Mouse (Mus musculus) kidney, adult 2 months (tissue): Measurements from ENCODE around the gene Krt15. TPM values are rescaled to one million over a fixed set of nuclear protein-coding genes. Genes with fewer than 3 reads are reported as not detected.

Experiments used
- DNase-seq: peaks from one replicate; pipeline ENCODE4 v3.0.0; 2021
- H3K27ac ChIP-seq: fragments of 200-500 bp; 2 replicates; pipeline ENCODE4 v1.5.1; 2012; ENCODE audit warnings: low read depth, low read length, control low read depth, inconsistent platforms; ENCODE audit not compliant: insufficient read depth
- H3K27me3 ChIP-seq: fragments of 200-500 bp; replicated peaks from 2 replicates; pipeline ENCODE4 v1.6.1; 2012; ENCODE audit warnings: mild to moderate bottlenecking, moderate library complexity, low read length, inconsistent platforms; ENCODE audit not compliant: control insufficient read depth, insufficient read depth
- H3K36me3 ChIP-seq: fragments of 200-500 bp; 2 replicates; pipeline ENCODE4 v1.6.1; 2012; ENCODE audit warnings: mild to moderate bottlenecking, moderate library complexity, low read length, inconsistent platforms; ENCODE audit not compliant: control insufficient read depth, insufficient read depth
- H3K4me1 ChIP-seq: fragments of 200-500 bp; 2 replicates; pipeline ENCODE4 v1.6.1; 2011; ENCODE audit warnings: low read length; ENCODE audit not compliant: control insufficient read depth, insufficient read depth
- H3K4me3 ChIP-seq: fragments of 200-500 bp; 2 replicates; pipeline ENCODE4 v1.5.1; 2011; ENCODE audit warnings: mild to moderate bottlenecking, low read depth, low read length, control low read depth; ENCODE audit not compliant: insufficient read depth
- CTCF ChIP-seq: fragments of 200-500 bp; conservative IDR thresholded peaks from 2 replicates; pipeline ENCODE4 v1.5.1; 2011; ENCODE audit warnings: low read depth, mild to moderate bottlenecking, control low read depth, low read length, moderate library complexity, mixed read lengths; ENCODE audit not compliant: insufficient read depth, insufficient read length
- POLR2A ChIP-seq: fragments of 200-500 bp; IDR thresholded peaks from one replicate; pipeline ENCODE4 v1.6.1; 2011; ENCODE audit warnings: low read depth, low read length, control low read depth
- WGBS: fragments of 180-500 bp; shearing (Covaris S2); methylation state at CpG from one replicate; pipeline ENCODE4 v1.1.7; 2018; 5-methylcytosine and 5-hydroxymethylcytosine counted together
- polyA plus RNA-seq: library from polyadenylated mRNA; depleted of rRNA; stranded (reverse); fragments of >200 nt; gene quantifications from 2 replicates; pipeline ENCODE4 v1.2.3, GENCODE M21; 2012

Krt15 gene
- polyA plus RNA-seq, 1 experiment, result 3.1 TPM

DNA sequence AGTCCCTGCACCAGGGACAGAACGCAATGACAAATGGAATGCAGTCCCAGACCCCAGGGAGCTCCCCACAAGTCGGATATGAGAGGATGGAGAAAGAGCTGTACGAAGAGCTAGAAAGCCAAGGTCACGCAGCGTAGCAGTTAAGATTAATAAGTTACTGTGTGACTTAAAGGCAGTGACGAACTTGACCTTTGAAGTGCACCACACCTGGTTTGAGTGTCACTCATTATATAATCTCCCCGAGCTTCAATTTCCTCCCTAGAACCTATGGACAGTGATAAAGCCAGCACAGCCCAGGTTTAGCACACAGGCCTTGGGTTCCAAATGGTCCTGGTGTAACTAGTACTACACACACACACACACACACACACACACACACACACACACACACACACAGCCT is 28.7 kb upstream of the Krt15 start:
- H3K27me3 ChIP-seq, result no peaks in the 10 kb centered on the region
- 15% methylated on average over 7 of the region's 7 CpGs for WGBS
- H3K4me3 ChIP-seq, result no peak overlapping the region
- peaks cover 8% of the 10 kb centered on the region for H3K4me1 ChIP-seq
- H3K36me3 ChIP-seq, result no peaks in the 10 kb centered on the region
- DNase-seq, result peak; percentile 54
- TF ChIP-seq CTCF, result no peak
- TF ChIP-seq POLR2A, result no peak
- no peak overlapping the region for H3K27ac ChIP-seq

- no peak overlapping the region for H3K27ac ChIP-seq
- no peak for DNase-seq
- H3K27me3 ChIP-seq, result no peaks in the 10 kb centered on the region
- TF ChIP-seq POLR2A (no peak), CTCF (no peak)
- no peaks in the 10 kb centered on the region for H3K36me3 ChIP-seq
- no peaks in the 10 kb centered on the region for H3K4me1 ChIP-seq
- H3K4me3 ChIP-seq, result no peak overlapping the region
- 57% methylated on average over 6 of the region's 6 CpGs for WGBS
These were observed 22.3 kb upstream of the Krt15 start for GRCm38 (mm10) chr11:100157908-100158477.

DNA sequence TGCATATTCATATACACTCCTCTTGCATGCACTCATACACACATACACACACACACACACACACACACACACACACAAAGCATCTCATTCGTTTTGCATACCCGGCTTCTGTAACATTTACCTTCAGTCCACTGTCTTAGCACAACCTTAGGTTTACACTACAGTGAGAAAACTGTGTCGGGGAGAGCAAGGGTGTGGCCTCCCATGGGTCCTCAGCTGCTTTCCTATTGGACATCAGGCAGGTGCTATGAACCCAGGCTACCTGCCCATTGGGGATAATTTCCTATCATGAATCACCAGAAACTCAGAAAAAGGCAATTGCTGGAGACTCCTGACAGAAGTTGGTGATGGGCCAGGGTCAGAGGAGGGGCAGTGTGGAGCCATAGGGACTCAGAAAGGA is 21.6 kb upstream of the Krt15 start:
- 80% methylated on average over 3 of the region's 3 CpGs for WGBS
- no peak overlapping the region for H3K27ac ChIP-seq
- no peaks in the 10 kb centered on the region for H3K4me1 ChIP-seq
- H3K27me3 ChIP-seq, result no peaks in the 10 kb centered on the region
- TF ChIP-seq CTCF, result no peak
- TF ChIP-seq POLR2A, result no peak
- DNase-seq, result no peak
- H3K36me3 ChIP-seq, result no peaks in the 10 kb centered on the region
- H3K4me3 ChIP-seq, result no peak overlapping the region

GRCm38 (mm10) chr11:100155497-100156255 is 19.9 kb upstream of the Krt15 start:
- no peaks in the 10 kb centered on the region for H3K27me3 ChIP-seq
- no peak overlapping the region for H3K27ac ChIP-seq
- H3K36me3 ChIP-seq, result no peaks in the 10 kb centered on the region
- DNase-seq, result no peak
- 54% methylated on average over 8 of the region's 8 CpGs for WGBS
- TF ChIP-seq CTCF (no peak), POLR2A (no peak)
- no peak overlapping the region for H3K4me3 ChIP-seq
- no peaks in the 10 kb centered on the region for H3K4me1 ChIP-seq

DNA sequence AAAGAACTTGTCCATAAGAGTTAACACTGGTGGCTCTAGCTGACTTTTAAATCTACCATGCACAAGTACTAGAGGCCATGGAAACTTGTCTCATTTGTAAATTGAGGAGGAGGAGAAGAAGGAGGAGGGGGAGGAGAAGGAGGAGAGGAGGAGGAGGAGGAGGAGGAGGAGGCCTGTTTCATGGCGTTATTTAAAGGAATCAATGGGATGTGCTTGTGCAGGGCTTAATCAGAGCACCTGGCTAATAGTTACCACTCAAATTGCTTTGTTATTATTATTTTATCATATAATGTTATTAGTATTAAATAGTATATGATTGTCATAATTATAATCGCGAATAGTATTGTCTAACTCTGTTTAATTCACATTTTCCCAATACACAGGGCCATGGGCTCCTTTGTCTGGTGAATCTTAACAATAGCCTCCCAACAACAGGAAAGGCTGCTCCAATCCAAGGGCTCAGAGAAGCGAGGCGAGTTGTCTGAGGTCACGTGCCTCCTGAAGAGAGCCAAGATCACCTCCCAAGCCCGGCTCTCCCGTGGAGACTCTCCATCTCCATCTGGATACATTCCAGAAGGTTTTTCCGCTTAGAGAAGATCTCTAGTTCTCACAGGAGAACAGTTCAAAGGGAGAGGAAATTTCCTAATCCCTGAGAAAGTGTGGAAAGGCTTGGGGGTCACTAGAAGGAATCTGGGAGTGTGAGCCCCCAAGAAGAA is 13.0 kb upstream of the Krt15 start, which contains the start of gene Krt19:
Gene Krt19 (minus strand): TSS at position 51 of the 716 bp plus-strand sequence.
- Histone ChIP-seq H3K27me3 (no peaks in the 10 kb centered on the region), H3K27ac (no peak within 1 kb of the TSS), H3K4me1 (no peaks in the 10 kb centered on the region), H3K4me3 (no peak within 1 kb of the TSS), H3K36me3 (no peaks in the 10 kb centered on the region)
- TF ChIP-seq POLR2A, result no peak
- TF ChIP-seq CTCF, result no peak
- 48% methylated on average over 9 of the region's 9 CpGs for WGBS
- DNase-seq, result no peak

- TF ChIP-seq POLR2A (no peak), CTCF (no peak)
- Histone ChIP-seq H3K27me3 (no peaks in the 10 kb centered on the region), H3K27ac (no peak overlapping the region), H3K4me3 (no peak overlapping the region), H3K36me3 (no peaks in the 10 kb centered on the region), H3K4me1 (no peaks in the 10 kb centered on the region)
- DNase-seq, result no peak
- 60% methylated on average over 5 of the region's 5 CpGs for WGBS
These were observed 12.0 kb upstream of the Krt15 start for GRCm38 (mm10) chr11:100147566-100148353.
